Mouse (Mus musculus) stomach, postnatal 0 days (tissue): ENCODE measurements at regions not wholly inside any gene's neighbourhood (a gene's known extent, or its start where the extent isn't known, plus 50 kb on each side); places are given as distances from the start of the nearest gene placed in this dataset.

Experiments used
- CTCF ChIP-seq: IDR thresholded peaks from 2 replicates; pipeline ENCODE4 v1.5.1; 2016; ENCODE audit warnings: antibody characterized with exemption, low read depth, mild to moderate bottlenecking, moderate library complexity
- EP300 ChIP-seq: optimal IDR thresholded peaks from 2 replicates; pipeline ENCODE3; 2016; ENCODE audit warnings: antibody characterized with exemption

- TF ChIP-seq CTCF (no peak), EP300 (no peak)
These were observed 161.3 kb downstream of the Abcc12 start for GRCm38 (mm10) chr8:86419059-86419651.
